Mouse (Mus musculus) telencephalon, adult 2 months (tissue): Measurements from ENCODE around the gene March8.
A peak's percentile ranks its signal among the peaks of the same experiment; 100 is the strongest.

Experiments
- DNase-seq: peaks from one replicate; pipeline ENCODE4 v3.0.0-alpha.2; 2011; ENCODE audit warnings: low read depth, low spot score

The March8 gene

GRCm38 (mm10) chr6:116371500-116371899, 33.7 kb downstream of the March8 start:
- DNase-seq, result no peak

GRCm38 (mm10) chr6:116374136-116374535, 36.3 kb downstream of the March8 start:
- no peak for DNase-seq

- DNase-seq, result no peak
Measured at GRCm38 (mm10) chr6:116374618-116375017, 36.8 kb downstream of the March8 start.

- DNase-seq, result no peak
Measured at GRCm38 (mm10) chr6:116378892-116379291, 41.1 kb downstream of the March8 start.

GRCm38 (mm10) chr6:116380157-116380556, 42.3 kb downstream of the March8 start:
- no peak for DNase-seq

- DNase-seq, result no peak
Measured at GRCm38 (mm10) chr6:116381605-116382004, 43.8 kb downstream of the March8 start.

GRCm38 (mm10) chr6:116383582-116383981, 45.8 kb downstream of the March8 start:
- no peak for DNase-seq

GRCm38 (mm10) chr6:116385194-116386044, 47.6 kb downstream of the March8 start:
- DNase-seq, result no peak

GRCm38 (mm10) chr6:116386045-116386415, 48.2 kb downstream of the March8 start:
- no peak for DNase-seq

GRCm38 (mm10) chr6:116386506-116386905, 48.7 kb downstream of the March8 start:
- peak; percentile 24 for DNase-seq

- DNase-seq, result no peak
Measured at GRCm38 (mm10) chr6:116388068-116388467, 50.2 kb downstream of the March8 start.

- no peak for DNase-seq
Measured at GRCm38 (mm10) chr6:116389481-116389880, 51.7 kb downstream of the March8 start.

- DNase-seq, result no peak
Measured at GRCm38 (mm10) chr6:116394916-116395648, 57.3 kb downstream of the March8 start.

GRCm38 (mm10) chr6:116397621-116398020, 59.8 kb downstream of the March8 start:
- no peak for DNase-seq

- peak; percentile 13 for DNase-seq
Measured at GRCm38 (mm10) chr6:116398136-116398535, 60.3 kb downstream of the March8 start.

GRCm38 (mm10) chr6:116401746-116402423, 64.1 kb downstream of the March8 start:
- no peak for DNase-seq

- DNase-seq, result no peak
Measured at GRCm38 (mm10) chr6:116402426-116402825, 64.6 kb downstream of the March8 start.

- DNase-seq, result no peak
Measured at GRCm38 (mm10) chr6:116405243-116405642, 67.4 kb downstream of the March8 start.

- no peak for DNase-seq
Measured at GRCm38 (mm10) chr6:116405715-116406114, 67.9 kb downstream of the March8 start.

GRCm38 (mm10) chr6:116406152-116406551, 68.3 kb downstream of the March8 start:
- no peak for DNase-seq

GRCm38 (mm10) chr6:116406680-116407079, 68.9 kb downstream of the March8 start:
- DNase-seq, result no peak

- DNase-seq, result no peak
Measured at GRCm38 (mm10) chr6:116407216-116407615, 69.4 kb downstream of the March8 start.
